Mouse (Mus musculus) ES-Bruce4 (cell line): ENCODE data around the gene Slc38a9. TPM values are rescaled to one million over a fixed set of nuclear protein-coding genes. Genes with fewer than 3 reads are reported as not detected.

Experiments used
- H3K27ac ChIP-seq: 2 replicates; pipeline ENCODE4 v1.5.1; 2012; ENCODE audit warnings: low read length, inconsistent platforms; ENCODE audit not compliant: insufficient read depth
- H3K27me3 ChIP-seq: 2 replicates; pipeline ENCODE4 v1.6.1; 2012; ENCODE audit warnings: mild to moderate bottlenecking, low read length, inconsistent platforms; ENCODE audit not compliant: control insufficient read depth, poor library complexity, insufficient read depth, severe bottlenecking
- H3K36me3 ChIP-seq: 2 replicates; pipeline ENCODE4 v1.6.1; 2012; ENCODE audit warnings: inconsistent platforms, mild to moderate bottlenecking, low read length, moderate library complexity; ENCODE audit not compliant: control insufficient read depth, poor library complexity, insufficient read depth, severe bottlenecking
- H3K4me1 ChIP-seq: one replicate; pipeline ENCODE4 v1.8.1; 2011; ENCODE audit warnings: low read length; ENCODE audit not compliant: control insufficient read depth, insufficient read depth
- H3K4me3 ChIP-seq: 2 replicates; pipeline ENCODE4 v1.5.1; 2011; ENCODE audit warnings: low read depth, mild to moderate bottlenecking, low read length
- H3K9ac ChIP-seq: 2 replicates; pipeline ENCODE4 v1.6.1; 2012; ENCODE audit warnings: low read depth, mild to moderate bottlenecking, inconsistent platforms; ENCODE audit not compliant: poor library complexity, severe bottlenecking
- H3K9me3 ChIP-seq: replicated peaks from 2 replicates; pipeline ENCODE4 v1.6.1; 2012; ENCODE audit warnings: mild to moderate bottlenecking, low read length, inconsistent platforms; ENCODE audit not compliant: control insufficient read depth, poor library complexity, insufficient read depth, severe bottlenecking
- CTCF ChIP-seq: IDR thresholded peaks from one replicate; pipeline ENCODE4 v1.8.1; 2011; ENCODE audit warnings: low read depth, low read length
- EP300 ChIP-seq: IDR thresholded peaks from 2 replicates; pipeline ENCODE4 v1.6.1; 2011; ENCODE audit warnings: low read depth, low read length; ENCODE audit not compliant: insufficient read depth
- POLR2A ChIP-seq: IDR thresholded peaks from one replicate; pipeline ENCODE4 v1.8.1; 2011; ENCODE audit warnings: low read length; ENCODE audit not compliant: insufficient read depth
- polyA plus RNA-seq: library from polyadenylated mRNA; stranded (reverse); fragments of >200 nt; gene quantifications from 2 replicates; pipeline ENCODE4 v1.2.4, GENCODE M21; 2011; ENCODE audit warnings: low read depth; ENCODE audit not compliant: missing spikeins, insufficient read depth, insufficient read length

Gene Slc38a9
- polyA plus RNA-seq, 1 experiment: 16.9 TPM

DNA sequence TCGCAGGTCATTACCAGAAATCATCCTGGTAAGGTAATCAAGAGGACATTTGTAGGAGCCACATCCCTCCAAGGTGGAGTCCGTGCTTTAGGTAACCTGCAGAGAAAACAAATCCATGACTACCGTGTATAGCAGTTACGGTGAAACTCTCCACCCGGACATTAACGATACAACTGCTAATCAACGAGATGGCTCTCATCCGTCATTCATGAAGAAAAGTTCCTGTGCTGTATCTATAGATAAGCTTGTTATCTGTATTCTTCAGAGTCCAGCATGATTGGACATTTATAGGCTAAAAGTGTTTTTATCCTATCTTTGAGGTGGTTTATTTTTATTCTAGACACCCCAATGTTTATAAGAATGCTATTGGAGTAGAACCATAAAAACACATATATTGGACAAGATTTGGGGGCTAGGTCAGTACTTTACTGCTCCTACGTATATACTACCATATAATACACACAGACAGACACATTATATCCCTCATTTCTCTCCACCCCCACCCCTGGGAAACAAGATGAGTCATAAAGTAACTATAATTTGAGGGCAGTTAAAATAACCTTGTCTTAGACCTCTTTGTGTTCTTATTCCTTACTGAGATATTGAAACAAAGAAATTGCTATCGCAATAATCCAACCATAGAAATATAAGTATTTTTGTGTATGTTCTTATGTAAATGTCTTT, 32.5 kb downstream of the Slc38a9 start:
- H3K9ac ChIP-seq: no peak overlapping the region
- H3K4me1 ChIP-seq: no peaks in the 10 kb centered on the region
- TF ChIP-seq CTCF (no peak), POLR2A (no peak), EP300 (no peak)
- H3K27me3 ChIP-seq: no peaks in the 10 kb centered on the region
- H3K9me3 ChIP-seq: peaks cover 5% of the 10 kb centered on the region; the same call in 1 of the 2 replicates
- H3K27ac ChIP-seq: no peak overlapping the region
- no peaks in the 10 kb centered on the region; the same call in 1 of the 2 replicates for H3K36me3 ChIP-seq
- no peak overlapping the region for H3K4me3 ChIP-seq

DNA sequence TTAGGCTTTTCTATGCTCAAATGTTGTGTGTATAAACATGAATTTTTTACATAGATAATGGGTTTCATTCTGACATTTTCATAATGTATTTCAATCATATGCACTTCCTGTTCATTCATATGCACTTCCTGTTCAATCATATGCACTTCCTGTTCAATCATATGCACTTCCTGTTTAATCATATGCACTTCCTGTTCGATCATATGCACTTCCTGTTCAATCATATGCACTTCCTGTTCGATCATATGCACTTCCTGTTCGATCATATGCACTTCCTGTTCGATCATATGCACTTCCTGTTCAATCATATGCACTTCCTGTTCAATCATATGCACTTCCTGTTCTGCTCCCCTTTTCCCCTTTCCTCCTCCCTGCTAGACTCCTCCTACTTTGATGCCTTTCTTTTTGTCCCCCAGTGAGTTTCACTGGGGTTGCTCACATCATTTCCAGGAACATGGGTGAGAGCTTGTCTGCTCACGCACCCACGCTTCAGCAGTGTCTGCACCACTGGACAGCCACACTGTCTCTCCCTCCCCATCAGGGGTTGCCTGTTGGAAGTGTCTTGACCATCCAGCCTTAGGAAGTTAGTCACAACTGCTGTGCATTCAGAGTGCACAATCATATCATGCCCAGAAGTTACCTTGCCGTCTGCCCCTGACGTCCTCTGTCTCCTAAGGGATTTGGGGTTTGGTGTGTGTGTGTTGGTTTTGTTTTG, 35.1 kb downstream of the Slc38a9 start:
- Histone ChIP-seq H3K27me3 (no peaks in the 10 kb centered on the region), H3K9ac (no peak overlapping the region), H3K36me3 (no peaks in the 10 kb centered on the region; the same call in 1 of the 2 replicates), H3K9me3 (peaks cover 5% of the 10 kb centered on the region; the same call in 1 of the 2 replicates), H3K4me1 (no peaks in the 10 kb centered on the region), H3K4me3 (no peak overlapping the region), H3K27ac (no peak overlapping the region)
- no peak for TF ChIP-seq CTCF
- no peak for TF ChIP-seq EP300
- no peak for TF ChIP-seq POLR2A

DNA sequence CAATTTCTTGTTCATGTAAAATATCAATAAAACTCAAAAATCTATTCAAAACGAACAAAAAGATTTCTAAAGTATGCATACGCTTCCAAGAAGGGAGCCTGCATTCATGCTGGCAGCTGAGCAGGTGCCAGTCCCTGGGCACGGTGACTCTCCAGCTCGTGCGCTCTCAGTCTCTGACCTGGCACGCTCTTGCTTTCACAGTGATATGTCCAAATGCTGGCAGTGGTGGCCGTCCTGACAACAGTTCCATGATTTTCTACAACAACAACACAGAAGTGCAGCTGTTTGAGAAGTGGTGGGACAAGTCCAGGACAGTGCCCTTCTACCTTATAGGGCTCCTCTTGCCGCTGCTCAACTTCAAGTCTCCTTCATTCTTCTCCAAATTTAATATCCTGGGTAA, 40.7 kb downstream of the Slc38a9 start:
- Histone ChIP-seq H3K27me3 (no peaks in the 10 kb centered on the region), H3K9ac (no peak overlapping the region), H3K4me3 (no peak overlapping the region), H3K27ac (no peak overlapping the region), H3K4me1 (no peaks in the 10 kb centered on the region), H3K9me3 (no peaks in the 10 kb centered on the region), H3K36me3 (no peaks in the 10 kb centered on the region)
- no peak for TF ChIP-seq CTCF
- TF ChIP-seq POLR2A: no peak
- no peak for TF ChIP-seq EP300

DNA sequence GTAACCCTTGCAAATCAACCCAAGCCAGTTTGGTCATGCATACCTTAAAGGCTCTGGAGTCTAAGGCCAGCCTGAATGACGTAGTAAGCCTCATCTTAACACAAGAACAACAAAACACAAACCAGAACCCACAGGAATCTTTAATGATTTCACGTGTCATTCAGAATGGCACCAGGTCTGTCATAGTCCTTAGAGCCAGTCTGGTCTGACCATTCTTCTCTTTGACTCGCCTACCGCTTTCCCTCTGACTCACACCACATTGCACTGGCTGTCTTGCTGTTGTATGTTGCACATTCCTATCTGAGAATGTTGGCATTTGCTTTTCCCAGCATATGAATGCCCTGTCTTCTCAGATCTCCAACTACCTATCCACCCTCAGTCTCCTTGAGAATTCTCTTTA, 45.8 kb downstream of the Slc38a9 start:
- Histone ChIP-seq H3K4me3 (no peak overlapping the region), H3K9ac (no peak overlapping the region), H3K9me3 (no peaks in the 10 kb centered on the region), H3K36me3 (no peaks in the 10 kb centered on the region), H3K4me1 (no peaks in the 10 kb centered on the region), H3K27ac (no peak overlapping the region), H3K27me3 (no peaks in the 10 kb centered on the region)
- TF ChIP-seq CTCF (no peak), POLR2A (no peak), EP300 (no peak)

DNA sequence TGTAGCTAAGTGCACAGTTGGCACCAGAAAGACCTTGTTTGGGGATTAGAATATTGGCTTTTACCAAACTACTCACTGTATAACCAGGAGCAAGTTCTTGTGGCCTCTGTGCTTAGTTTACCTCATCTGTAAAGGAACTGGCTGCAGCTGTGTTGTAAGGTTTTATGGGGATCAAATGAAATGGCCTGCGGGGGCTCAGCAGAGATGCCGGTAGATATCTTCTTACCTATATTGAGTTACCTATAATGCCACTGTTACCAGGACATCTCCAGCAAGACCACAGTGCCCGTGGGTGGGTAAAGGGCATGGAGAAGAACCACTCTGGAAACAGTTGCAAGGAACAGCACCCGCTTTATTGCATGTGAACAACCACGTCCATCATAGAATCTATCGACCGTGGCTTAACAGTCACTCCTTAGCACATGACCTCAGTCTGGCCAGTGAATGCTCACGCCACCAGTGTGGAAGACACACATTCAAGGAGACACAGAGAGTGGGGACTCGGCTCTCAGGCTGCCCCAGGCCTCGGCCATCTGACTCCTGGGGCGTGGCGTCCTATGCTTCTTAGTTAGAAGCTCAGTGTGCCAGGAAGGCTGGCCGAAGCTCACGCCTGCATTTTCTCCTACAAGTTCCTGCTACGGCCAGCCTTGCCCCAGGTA, 59.7 kb downstream of the Slc38a9 start:
- Histone ChIP-seq H3K4me1 (no peaks in the 10 kb centered on the region), H3K4me3 (no peak overlapping the region), H3K27ac (no peak overlapping the region), H3K27me3 (no peaks in the 10 kb centered on the region), H3K9me3 (no peaks in the 10 kb centered on the region), H3K9ac (no peak overlapping the region), H3K36me3 (no peaks in the 10 kb centered on the region)
- no peak for TF ChIP-seq POLR2A
- TF ChIP-seq EP300: no peak
- no peak for TF ChIP-seq CTCF
